Mouse (Mus musculus): ENCODE measurements around the gene Zfp97. TPM values are rescaled to one million over a fixed set of nuclear protein-coding genes. Genes with fewer than 3 reads are reported as not detected.
"Not testable (repeated sequence)": the region's sequence is repeated elsewhere in the genome, so short reads cannot be mapped to it uniquely, and the experiment has no call there.

Gene Zfp97
- polyA plus RNA-seq (2016; fragmentation: Nextera tagmentation; extraction: Ambion mirVana) = 4.8 and 5.8 TPM in 2 replicates

GRCm38 (mm10) chr17:17120830-17121502, at the start of gene Zfp97:
TSS of gene Zfp97 (plus strand) at chr17:17121415.
- not testable (repeated sequence) for H3K36me3 ChIP-seq (replicated peaks); H3K4me3 ChIP-seq; H3K27ac ChIP-seq (replicated peaks); H3K27me3 ChIP-seq (replicated peaks; ENCODE audit: low read depth, poor library complexity, severe bottlenecking); H3K9me3 ChIP-seq; H3K4me1 ChIP-seq; DNase-seq (ENCODE audit: low spot score)
- no CpG with 5 or more reads among the region's 8 CpGs for WGBS

GRCm38 (mm10) chr17:17178757-17179413, 57.7 kb downstream of the Zfp97 start:
- no CpG with 5 or more reads among the region's 8 CpGs for WGBS
- H3K4me3 ChIP-seq; H3K36me3 ChIP-seq (replicated peaks); H3K27ac ChIP-seq (replicated peaks); DNase-seq (ENCODE audit: low spot score); H3K4me1 ChIP-seq; H3K9me3 ChIP-seq; H3K27me3 ChIP-seq (replicated peaks; ENCODE audit: low read depth, poor library complexity, severe bottlenecking): not testable (repeated sequence)

DNA sequence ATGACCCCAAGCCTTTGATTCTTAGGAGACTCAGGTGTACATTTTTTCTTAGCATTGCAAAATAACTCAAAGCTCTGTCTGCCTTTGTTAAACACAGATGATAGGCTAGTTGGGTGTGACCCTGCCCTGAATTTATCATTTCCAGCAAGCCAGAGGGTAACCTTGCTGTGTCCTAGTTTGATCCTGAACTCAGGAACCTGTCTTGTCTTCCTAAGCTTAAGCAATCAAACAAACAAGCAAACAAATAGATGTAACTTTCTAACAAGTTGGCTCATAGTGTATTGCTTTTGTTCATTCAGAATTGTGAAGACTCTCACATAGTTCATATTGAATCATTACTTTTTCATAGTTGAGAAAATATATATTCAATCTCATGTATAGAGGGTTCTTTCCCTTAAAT, 73.5 kb downstream of the Zfp97 start:
- not testable (repeated sequence) for H3K27ac ChIP-seq (replicated peaks); H3K4me1 ChIP-seq; H3K4me3 ChIP-seq; DNase-seq (ENCODE audit: low spot score); H3K27me3 ChIP-seq (replicated peaks; ENCODE audit: low read depth, poor library complexity, severe bottlenecking)
- H3K9me3 ChIP-seq = peaks cover 35% of the 10 kb centered on the region
- peaks cover 30% of the 10 kb centered on the region for H3K36me3 ChIP-seq (replicated peaks)

DNA sequence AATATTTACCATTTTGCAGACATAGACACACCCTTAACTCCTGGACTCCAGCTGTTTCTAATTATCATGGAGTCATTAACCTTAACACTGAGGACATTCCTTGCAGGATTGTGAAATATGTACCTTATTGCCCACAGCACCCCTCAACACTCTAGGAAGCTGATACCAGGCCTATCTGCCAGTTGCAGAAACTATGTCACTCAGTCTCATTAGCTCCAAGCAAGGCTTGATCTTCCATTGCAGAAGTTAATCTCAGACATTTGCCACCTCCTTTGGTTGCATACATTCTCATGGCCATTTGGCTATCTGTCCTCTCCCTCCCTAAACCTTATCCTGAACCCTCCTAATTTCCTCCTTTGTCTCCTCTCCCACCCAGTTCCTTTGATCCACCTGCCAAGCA, 74.0 kb downstream of the Zfp97 start:
- Histone ChIP-seq H3K27ac (replicated peaks) (no peak overlapping the region), H3K4me1 (no peaks in the 10 kb centered on the region), H3K9me3 (peaks cover 38% of the 10 kb centered on the region), H3K36me3 (replicated peaks) (peaks cover 28% of the 10 kb centered on the region), H3K27me3 (replicated peaks; ENCODE audit: low read depth, poor library complexity, severe bottlenecking) (no peaks in the 10 kb centered on the region), H3K4me3 (no peak overlapping the region)
- DNase-seq (ENCODE audit: low spot score) = no peak

DNA sequence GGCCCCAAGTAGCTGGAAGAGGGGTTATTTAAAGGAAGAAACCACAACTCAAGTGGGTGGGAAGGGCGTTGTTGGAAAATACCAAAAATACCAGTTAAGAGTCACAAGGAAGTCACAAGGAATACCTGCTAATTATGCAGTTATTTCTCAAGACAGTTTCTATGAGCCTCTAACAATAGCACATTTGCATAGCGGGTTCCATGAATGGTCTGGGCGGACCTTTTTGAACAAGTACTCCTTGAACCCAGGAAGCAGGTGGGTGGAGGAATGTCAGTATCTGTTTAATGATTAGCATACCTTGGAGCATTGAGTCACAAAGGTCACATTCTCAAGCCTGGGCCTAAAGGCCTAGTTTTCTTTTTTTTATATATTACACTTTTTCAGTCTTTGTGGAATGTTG, 74.9 kb downstream of the Zfp97 start:
- H3K27ac ChIP-seq (replicated peaks); DNase-seq (ENCODE audit: low spot score); H3K27me3 ChIP-seq (replicated peaks; ENCODE audit: low read depth, poor library complexity, severe bottlenecking); H3K4me1 ChIP-seq; H3K4me3 ChIP-seq: not testable (repeated sequence)
- Histone ChIP-seq H3K9me3 (peaks cover 46% of the 10 kb centered on the region), H3K36me3 (replicated peaks) (peaks cover 32% of the 10 kb centered on the region)
- WGBS = 96% methylated on average over 3 of the region's 3 CpGs

Other genes with a start within 250 kb of the Zfp97 start
- 5.2 and 5.9 TPM in 2 replicates for gene Zfp960, start 57.3 kb upstream of the Zfp97 start, polyA plus RNA-seq (2016; fragmentation: Nextera tagmentation; extraction: Ambion mirVana)